Mouse (Mus musculus) stomach, embryonic 15.5 days (tissue): ENCODE measurements around the gene Haspin. TPM values are rescaled to one million over a fixed set of nuclear protein-coding genes. Genes with fewer than 3 reads are reported as not detected.

Experiments used
- ATAC-seq: fragments of 200-750 bp; cut with Nextera tagmentation; 2 replicates; pipeline ENCODE4 v1.8.0; 2017; ENCODE audit warnings: low read depth, moderate number of reproducible peaks, moderate TSS enrichment; ENCODE audit not compliant: insufficient read depth, low FRiP score
- H3K27ac ChIP-seq: fragments of 300-500 bp; sonication (generic); 2 replicates; pipeline ENCODE4 v1.5.1; 2015; ENCODE audit warnings: mild to moderate bottlenecking, inconsistent platforms
- H3K27me3 ChIP-seq: fragments of 300-500 bp; sonication (generic); replicated peaks from 2 replicates; pipeline ENCODE4 v1.6.1; 2015; ENCODE audit warnings: inconsistent platforms
- H3K36me3 ChIP-seq: fragments of 300-500 bp; sonication (generic); 2 replicates; pipeline ENCODE4 v1.6.1; 2015; ENCODE audit warnings: inconsistent platforms
- H3K4me1 ChIP-seq: fragments of 300-500 bp; sonication (generic); 2 replicates; pipeline ENCODE4 v1.6.1; 2015; ENCODE audit warnings: inconsistent platforms
- H3K4me2 ChIP-seq: fragments of 300-500 bp; sonication (generic); 2 replicates; pipeline ENCODE4 v1.6.1; 2015; ENCODE audit warnings: mild to moderate bottlenecking, inconsistent platforms
- H3K4me3 ChIP-seq: fragments of 300-500 bp; sonication (generic); replicated peaks from 2 replicates; pipeline ENCODE4 v1.5.1; 2015; ENCODE audit warnings: inconsistent platforms
- H3K9ac ChIP-seq: fragments of 300-500 bp; sonication (generic); 2 replicates; pipeline ENCODE4 v1.6.1; 2015; ENCODE audit warnings: inconsistent platforms
- H3K9me3 ChIP-seq: fragments of 300-500 bp; sonication (generic); 2 replicates; pipeline ENCODE4 v1.6.1; 2016; ENCODE audit warnings: inconsistent platforms
- WGBS: fragments of 180-500 bp; shearing (Covaris S2); methylation state at CpG from one replicate; pipeline ENCODE4 v1.1.7; 2015; 5-methylcytosine and 5-hydroxymethylcytosine counted together
- polyA plus RNA-seq: library from polyadenylated mRNA; unstranded; fragments of >200 nt; fragmentation: Nextera tagmentation; extraction: Ambion mirVana; gene quantifications from 2 replicates; pipeline ENCODE4 v1.2.1, GENCODE M21; 2015

The Haspin gene
- polyA plus RNA-seq: 14.4 and 14.6 TPM in 2 replicates

DNA sequence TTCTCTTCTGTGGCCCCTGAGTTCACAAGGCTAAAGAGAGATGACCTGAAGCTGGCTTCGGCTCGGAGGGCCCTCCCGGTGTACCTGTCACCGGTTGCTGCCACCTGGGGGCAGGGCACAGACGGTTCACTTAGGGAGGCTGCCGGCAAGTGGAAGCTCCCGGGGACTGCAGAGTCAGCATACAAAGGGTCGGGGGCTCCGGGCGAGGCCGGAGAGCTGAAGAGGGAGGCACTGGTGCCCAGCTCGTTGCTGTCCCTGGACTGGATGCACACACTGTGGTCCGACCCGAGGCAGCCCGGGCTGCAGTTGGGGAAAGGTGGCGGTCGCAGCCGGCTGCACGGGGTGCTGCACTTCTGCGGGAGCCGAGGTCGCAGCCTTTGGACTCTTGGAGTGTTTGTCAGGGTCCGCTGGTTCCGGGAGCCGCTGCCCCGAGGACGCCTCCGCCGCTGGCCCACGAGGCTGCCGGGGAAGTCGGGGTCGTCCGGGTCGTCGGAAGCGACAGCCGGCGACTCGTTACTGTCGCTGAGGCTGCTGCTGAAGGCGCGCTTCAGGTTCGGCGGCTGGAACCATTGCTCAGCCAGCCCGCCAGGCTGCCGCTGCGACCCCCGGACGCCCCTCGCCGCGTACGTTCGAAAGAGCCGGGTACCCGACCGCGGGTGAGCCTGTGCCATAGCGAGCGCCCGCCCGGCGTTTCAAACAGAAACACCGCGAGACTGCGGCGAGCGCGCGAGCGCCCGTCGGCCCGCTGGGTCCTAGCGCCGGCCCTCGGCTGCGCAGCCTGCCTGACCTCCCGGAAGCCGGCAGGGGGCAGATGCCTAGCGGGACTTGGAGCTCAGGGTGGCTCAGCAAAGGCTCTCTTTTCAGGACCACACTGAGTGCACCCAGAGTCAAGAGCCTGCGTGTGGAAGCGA lies at the start of gene Haspin:
Haspin (minus strand) TSS at position 704 of the 911 bp plus-strand sequence.
- no peaks in the 10 kb centered on the region for H3K9me3 ChIP-seq
- peak within 1 kb of the TSS; percentile 89 for H3K4me3 ChIP-seq
- 0 out of 2 replicates have a peak, but pooled peaks cover 3% of the 10 kb centered on the region for H3K36me3 ChIP-seq
- under 1% methylated on average over 79 of the region's 84 CpGs for WGBS
- H3K4me2 ChIP-seq: peak within 1 kb of the TSS; percentile 68
- no peaks in the 10 kb centered on the region for H3K27me3 ChIP-seq
- H3K9ac ChIP-seq: peak within 1 kb of the TSS; percentile 67
- ATAC-seq: peak; percentile 95
- peaks cover 18% of the 10 kb centered on the region; the same call in 1 of the 2 replicates for H3K4me1 ChIP-seq
- H3K27ac ChIP-seq: no peak within 1 kb of the TSS

DNA sequence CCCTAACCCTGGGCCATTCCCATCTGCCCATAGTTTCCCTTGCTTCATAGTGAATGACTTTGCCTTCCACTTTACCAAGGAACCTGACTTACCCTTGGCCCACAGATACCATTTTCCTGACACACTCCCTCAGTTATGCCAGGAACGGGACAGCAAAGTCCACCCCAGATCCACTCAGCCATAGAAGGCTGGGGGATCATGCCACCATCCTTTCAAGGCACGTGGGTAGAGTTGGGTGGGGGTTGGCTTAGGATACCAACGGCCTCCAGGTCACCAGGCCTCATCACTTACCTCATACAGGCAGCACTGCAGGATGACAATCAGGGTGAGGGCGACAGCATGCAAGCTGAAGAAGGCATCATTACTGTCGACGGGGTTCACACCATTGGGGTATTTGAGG lies 49.1 kb upstream of the Haspin start:
- H3K27ac ChIP-seq: no peak overlapping the region
- H3K4me3 ChIP-seq: no peak overlapping the region
- H3K4me2 ChIP-seq: no peak overlapping the region
- no peak overlapping the region for H3K9ac ChIP-seq
- 82% methylated on average over 6 of the region's 6 CpGs for WGBS
- no peaks in the 10 kb centered on the region for H3K9me3 ChIP-seq
- no peaks in the 10 kb centered on the region for H3K27me3 ChIP-seq
- H3K4me1 ChIP-seq: no peaks in the 10 kb centered on the region
- H3K36me3 ChIP-seq: peaks cover 21% of the 10 kb centered on the region
- no peak for ATAC-seq

DNA sequence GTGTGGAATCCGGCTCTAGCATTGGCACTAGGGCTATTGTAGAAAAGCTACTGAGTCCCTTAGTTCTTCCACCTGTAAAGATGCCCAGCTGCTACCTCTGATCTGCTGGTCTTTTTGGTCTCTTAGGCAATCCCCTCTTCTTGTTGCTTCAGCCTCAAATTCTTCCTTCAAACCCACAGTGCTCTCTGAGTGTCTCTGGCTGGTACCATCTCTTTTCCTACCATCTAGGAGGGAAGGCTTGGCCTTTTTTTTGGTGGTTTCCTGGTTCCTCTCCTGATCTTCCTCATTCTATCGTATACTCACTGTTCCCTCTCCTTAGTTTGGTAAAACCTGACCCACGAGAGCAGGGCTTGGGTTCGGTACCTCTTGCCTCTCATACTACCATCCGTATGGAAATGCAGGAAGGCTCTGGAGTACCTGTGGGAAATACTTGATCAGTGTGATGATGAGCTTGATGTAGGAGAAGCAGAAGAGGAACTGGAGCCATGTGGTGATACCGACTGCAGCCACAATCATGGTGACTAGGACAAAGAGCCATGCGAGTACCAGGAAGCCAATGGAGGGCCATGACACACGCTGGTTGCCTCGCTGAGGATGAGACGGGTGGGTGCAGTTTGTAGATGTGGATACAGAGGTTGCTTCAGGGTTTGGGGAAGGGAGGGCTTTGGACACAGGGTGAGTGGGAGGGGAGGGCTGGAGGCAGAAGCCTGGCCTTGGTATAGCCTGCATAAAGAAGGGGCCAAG lies 48.0 kb upstream of the Haspin start:
- Histone ChIP-seq H3K27ac (no peak overlapping the region), H3K36me3 (peaks cover 23% of the 10 kb centered on the region), H3K4me3 (no peak overlapping the region), H3K27me3 (no peaks in the 10 kb centered on the region), H3K4me1 (no peaks in the 10 kb centered on the region), H3K9ac (no peak overlapping the region), H3K9me3 (no peaks in the 10 kb centered on the region), H3K4me2 (no peak overlapping the region)
- no peak for ATAC-seq
- 92% methylated on average over 10 of the region's 10 CpGs for WGBS

DNA sequence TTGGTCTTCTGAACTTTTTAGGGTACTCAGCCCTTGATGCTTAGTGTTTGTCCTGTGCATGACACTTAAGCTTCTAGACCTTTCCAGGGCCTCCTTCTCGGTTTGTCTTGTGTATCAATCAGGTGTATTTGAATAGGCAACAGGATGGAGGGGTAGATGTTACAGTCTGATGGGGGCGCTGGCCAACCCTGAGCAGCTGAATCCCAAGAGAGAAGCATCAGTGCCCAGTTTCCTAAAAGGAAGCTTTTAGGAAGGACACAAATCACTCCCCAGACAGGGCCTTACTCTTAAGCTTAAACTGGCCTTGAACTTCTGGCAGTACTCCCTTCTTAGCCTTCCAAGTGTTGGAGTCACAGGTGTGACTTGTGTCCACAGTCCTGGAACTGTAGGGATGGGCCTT lies 39.8 kb upstream of the Haspin start:
- peak overlapping the region; percentile 71 for H3K4me3 ChIP-seq
- peak overlapping the region; percentile 98 for H3K27ac ChIP-seq
- H3K4me2 ChIP-seq: peak overlapping the region; percentile 63
- no peak for ATAC-seq
- H3K27me3 ChIP-seq: no peaks in the 10 kb centered on the region
- H3K9me3 ChIP-seq: no peaks in the 10 kb centered on the region
- WGBS: 8% methylated on average over 2 of the region's 2 CpGs
- H3K4me1 ChIP-seq: peaks cover 20% of the 10 kb centered on the region
- peaks cover 13% of the 10 kb centered on the region for H3K36me3 ChIP-seq
- H3K9ac ChIP-seq: peak overlapping the region; percentile 68; the same call in 1 of the 2 replicates

DNA sequence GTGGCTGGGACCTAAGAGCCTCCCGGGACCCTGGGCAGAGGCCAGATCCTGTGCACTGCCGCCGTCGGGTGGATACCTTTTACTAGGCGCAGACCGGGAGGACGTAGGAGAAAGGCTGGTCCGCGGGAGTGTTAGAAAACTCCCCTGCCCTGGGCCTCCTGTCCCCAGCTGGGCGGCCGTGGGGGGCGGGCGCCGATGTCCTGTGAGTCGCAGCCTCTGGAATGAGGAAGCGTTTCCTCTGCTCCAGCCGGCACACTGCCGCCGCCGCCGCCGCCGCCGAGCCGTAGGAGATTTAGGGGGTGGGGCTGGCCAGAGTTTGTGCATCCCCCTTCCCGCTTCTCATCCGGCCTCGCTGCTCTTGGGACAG lies 39.4 kb upstream of the Haspin start:
- Histone ChIP-seq H3K9ac (peak overlapping the region; percentile 68), H3K27ac (peak overlapping the region; percentile 98), H3K4me1 (peaks cover 24% of the 10 kb centered on the region), H3K9me3 (no peaks in the 10 kb centered on the region), H3K27me3 (no peaks in the 10 kb centered on the region), H3K4me3 (peak overlapping the region; percentile 71), H3K4me2 (peak overlapping the region; percentile 63), H3K36me3 (peaks cover 12% of the 10 kb centered on the region)
- under 1% methylated on average over 27 of the region's 28 CpGs for WGBS
- peak; percentile 82 for ATAC-seq

DNA sequence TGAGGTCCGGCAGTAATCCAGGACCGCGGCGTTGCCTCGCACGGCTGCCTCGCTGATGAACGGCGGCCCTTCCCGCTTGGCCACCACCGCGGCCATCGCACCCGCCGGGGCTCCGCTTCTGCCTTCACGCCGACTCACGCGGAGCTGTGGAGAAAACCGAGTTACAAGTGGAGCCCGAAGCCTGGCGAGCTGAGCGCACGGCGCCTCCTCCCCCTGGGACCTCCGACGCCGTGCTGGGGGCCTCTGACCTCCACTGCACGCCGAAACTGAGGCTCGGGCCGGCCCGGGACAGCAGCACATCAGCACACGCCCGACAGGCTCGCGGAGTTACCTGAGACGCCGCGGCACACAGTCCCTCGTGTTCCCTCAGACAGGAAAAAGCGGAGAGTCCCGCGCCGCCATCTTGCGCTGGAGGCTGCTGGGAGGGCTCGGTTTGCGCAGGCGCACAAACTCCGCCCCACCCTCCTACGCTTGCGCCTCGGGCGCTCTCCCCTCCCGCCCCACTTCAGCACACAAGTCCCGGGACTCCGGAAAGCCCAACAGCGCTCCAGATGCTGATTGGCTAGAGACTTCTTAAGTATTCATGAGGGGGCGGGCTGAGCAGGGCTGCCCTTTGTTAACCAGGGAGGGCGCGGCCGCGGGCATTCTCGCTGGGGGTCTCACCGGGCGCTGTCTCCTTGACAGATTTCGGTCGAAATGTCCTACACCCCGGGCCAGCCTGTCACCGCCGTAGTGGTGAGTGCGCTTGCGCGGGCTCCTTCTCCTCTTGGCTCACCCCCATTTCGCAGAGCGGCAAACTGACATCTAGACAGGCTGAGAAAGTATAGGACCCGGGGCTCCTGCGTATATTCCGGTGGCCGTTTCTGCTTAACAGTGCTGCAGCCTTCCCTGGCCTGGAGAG lies 38.8 kb upstream of the Haspin start, which contains the start of the genes Emc6 and Tax1bp3:
Emc6 (minus strand) TSS at position 430 of the 901 bp plus-strand sequence.
Tax1bp3 (plus strand) TSS at position 476 of the 901 bp plus-strand sequence.
- Histone ChIP-seq H3K9ac (peak within 1 kb of the TSS; percentile 80), H3K4me3 (peak within 1 kb of the TSS; percentile 71), H3K4me2 (peak within 1 kb of the TSS; percentile 65), H3K9me3 (no peaks in the 10 kb centered on the region), H3K27me3 (no peaks in the 10 kb centered on the region), H3K4me1 (peaks cover 30% of the 10 kb centered on the region), H3K27ac (peak within 1 kb of the TSS; percentile 98), H3K36me3 (0 out of 2 replicates have a peak, but pooled peaks cover 8% of the 10 kb centered on the region)
- ATAC-seq: peak; percentile 97
- under 1% methylated on average over 81 of the region's 81 CpGs for WGBS

DNA sequence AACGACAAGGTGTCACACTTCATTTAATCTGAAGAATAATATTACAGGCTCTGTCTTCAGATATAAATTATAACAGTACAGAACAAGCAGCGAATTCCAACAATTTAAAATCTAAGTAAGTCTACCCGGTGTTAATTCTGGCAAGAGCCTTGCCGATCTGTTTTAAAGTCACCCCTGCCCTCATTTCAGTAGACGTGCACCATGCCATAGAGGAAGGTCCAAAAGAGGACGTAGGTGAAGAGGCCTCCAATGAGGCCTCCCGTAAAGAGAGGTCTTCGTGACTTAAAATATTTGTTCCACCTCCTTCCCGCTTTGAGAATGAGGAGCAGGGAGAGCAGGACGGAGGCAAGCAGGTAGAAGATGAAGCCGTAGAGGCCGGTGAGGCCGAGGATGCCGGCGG lies 38.1 kb upstream of the Haspin start:
- Histone ChIP-seq H3K4me1 (peaks cover 31% of the 10 kb centered on the region), H3K9ac (peak overlapping the region; percentile 80), H3K4me3 (peak overlapping the region; percentile 71), H3K9me3 (no peaks in the 10 kb centered on the region), H3K27me3 (no peaks in the 10 kb centered on the region), H3K36me3 (0 out of 2 replicates have a peak, but pooled peaks cover 8% of the 10 kb centered on the region), H3K4me2 (peak overlapping the region; percentile 65), H3K27ac (peak overlapping the region; percentile 74)
- no peak for ATAC-seq
- 1% methylated on average over 15 of the region's 15 CpGs for WGBS

DNA sequence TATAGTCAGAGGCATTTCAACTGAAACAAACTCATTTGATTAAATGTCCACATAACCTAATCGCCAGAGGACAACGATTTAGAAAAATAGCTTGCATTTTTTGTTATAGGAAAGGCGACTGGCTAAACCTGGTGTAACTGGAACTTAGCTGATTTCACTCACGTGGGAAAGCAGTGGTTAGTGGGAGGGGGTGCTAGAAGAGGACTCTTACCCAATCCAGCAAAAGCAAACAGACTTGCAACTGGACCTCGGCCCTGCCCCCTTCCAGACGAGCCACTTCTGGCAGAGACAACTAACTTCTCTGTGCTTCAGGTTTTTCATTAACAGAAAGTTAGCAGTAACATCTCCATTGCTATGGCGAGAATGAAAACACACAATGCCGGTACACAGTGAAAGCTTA lies 37.5 kb upstream of the Haspin start:
- peaks cover 31% of the 10 kb centered on the region for H3K4me1 ChIP-seq
- H3K27ac ChIP-seq: no peak overlapping the region; the same call in 1 of the 2 replicates
- 0 out of 2 replicates have a peak, but pooled peaks cover 6% of the 10 kb centered on the region for H3K36me3 ChIP-seq
- H3K9me3 ChIP-seq: no peaks in the 10 kb centered on the region
- peak overlapping the region; percentile 65 for H3K4me2 ChIP-seq
- no peak for ATAC-seq
- 0 out of 2 replicates have a peak overlapping the region, but pooled peaks have one; percentile 80 for H3K9ac ChIP-seq
- 27% methylated on average over 8 of the region's 8 CpGs for WGBS
- H3K27me3 ChIP-seq: no peaks in the 10 kb centered on the region
- peak overlapping the region; percentile 71 for H3K4me3 ChIP-seq

DNA sequence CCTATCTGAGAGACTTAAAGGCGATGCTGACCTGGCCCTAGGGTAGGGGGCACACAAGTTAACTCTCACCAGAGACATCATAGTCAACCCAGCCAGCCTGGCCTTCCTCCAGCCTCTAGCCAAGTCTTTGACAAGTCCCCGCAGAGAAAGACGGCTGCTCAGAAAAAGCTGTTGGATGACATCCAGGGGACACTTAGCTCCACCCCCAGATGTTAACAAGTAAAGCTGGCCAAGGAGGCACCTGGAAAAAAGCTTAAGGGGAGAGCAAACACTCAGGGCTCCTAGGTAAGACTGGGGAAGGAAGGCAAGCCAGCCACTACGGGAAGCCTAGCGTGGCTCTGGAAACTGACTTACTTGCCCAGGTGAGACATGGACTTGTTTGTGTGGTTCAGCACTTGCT lies 34.1 kb upstream of the Haspin start:
- 27% methylated on average over 5 of the region's 5 CpGs for WGBS
- no peaks in the 10 kb centered on the region for H3K9me3 ChIP-seq

DNA sequence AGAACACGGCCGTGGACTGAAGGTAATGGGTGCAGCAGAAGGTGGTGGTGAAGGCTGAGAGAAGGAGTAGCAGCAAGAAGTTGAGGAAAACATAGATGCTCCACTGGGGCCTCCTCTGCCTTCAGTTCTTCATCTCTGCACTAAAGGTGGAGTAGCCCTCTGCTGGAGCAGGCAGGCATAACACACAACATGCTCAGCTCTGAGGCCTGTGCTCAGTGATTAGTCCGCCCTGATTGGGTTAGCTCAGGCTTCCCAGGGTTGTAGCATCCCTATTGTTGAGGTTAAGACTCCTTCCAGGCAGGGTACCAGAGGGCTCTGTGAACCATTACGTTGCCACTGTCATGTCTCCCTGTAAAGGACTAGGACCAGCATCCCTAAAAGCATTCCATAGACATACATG lies 31.1 kb upstream of the Haspin start:
- Histone ChIP-seq H3K4me3 (no peak overlapping the region), H3K4me1 (peaks cover 12% of the 10 kb centered on the region), H3K27ac (no peak overlapping the region), H3K36me3 (0 out of 2 replicates have a peak, but pooled peaks cover under 1% of the 10 kb centered on the region), H3K9me3 (no peaks in the 10 kb centered on the region), H3K9ac (no peak overlapping the region), H3K4me2 (no peak overlapping the region), H3K27me3 (no peaks in the 10 kb centered on the region)
- WGBS: 52% methylated on average over 4 of the region's 4 CpGs
- no peak for ATAC-seq

More for the DNA sequence above, 34.1 kb upstream of the Haspin start:
- Histone ChIP-seq H3K4me2 (no peak overlapping the region), H3K36me3 (0 out of 2 replicates have a peak, but pooled peaks cover 5% of the 10 kb centered on the region), H3K4me1 (peaks cover 19% of the 10 kb centered on the region), H3K4me3 (no peak overlapping the region), H3K27me3 (no peaks in the 10 kb centered on the region), H3K9ac (no peak overlapping the region), H3K27ac (peak overlapping the region; percentile 44; the same call in 1 of the 2 replicates)
- ATAC-seq: no peak

DNA sequence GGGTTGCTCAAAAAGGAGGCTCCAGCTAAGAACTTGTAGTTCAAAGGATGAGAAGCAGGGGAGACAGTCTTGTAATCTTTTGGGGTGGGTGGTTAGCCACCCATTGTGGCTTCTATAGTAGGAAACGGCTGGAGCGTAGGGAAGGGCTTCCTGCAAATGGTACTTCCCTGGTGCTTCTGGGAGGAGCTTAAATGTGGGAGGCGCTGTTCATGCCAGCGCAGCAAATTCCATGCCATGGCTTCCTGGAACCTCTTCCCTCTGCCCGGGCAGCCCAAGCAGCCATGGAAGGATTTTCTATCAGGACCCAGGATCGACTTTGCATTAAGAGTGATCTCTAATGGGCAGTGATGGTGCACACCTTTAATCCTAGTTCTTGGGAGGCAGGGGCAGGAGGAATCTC lies 30.5 kb upstream of the Haspin start:
- no peaks in the 10 kb centered on the region for H3K36me3 ChIP-seq
- H3K4me3 ChIP-seq: no peak overlapping the region
- no peak overlapping the region for H3K9ac ChIP-seq
- H3K9me3 ChIP-seq: no peaks in the 10 kb centered on the region
- H3K4me1 ChIP-seq: peaks cover 12% of the 10 kb centered on the region
- H3K27ac ChIP-seq: no peak overlapping the region
- WGBS: 81% methylated on average over 6 of the region's 6 CpGs
- H3K27me3 ChIP-seq: no peaks in the 10 kb centered on the region
- H3K4me2 ChIP-seq: no peak overlapping the region
- no peak for ATAC-seq
